Mouse (Mus musculus) embryonic stem cell, embryonic (primary cell): ENCODE results near the gene Gm10073.

Experiments
- CTCF ChIA-PET, 4 experiments: fragments of 300-600 bp in 2 of 4; fragments of 350-600 bp in 2 of 4; sonication (Branson Sonifier 250); formaldehyde crosslinking; loops; one replicate each; lab custom pipeline; 2022; ENCODE audit warnings: inconsistent platforms in 2 of 4; lab: Charles Lee
- POLR2A ChIA-PET, 4 experiments: fragments of 300-600 bp in 2 of 4; fragments of 350-600 bp in 2 of 4; sonication (Branson Sonifier 250); formaldehyde crosslinking; loops; one replicate each; lab custom pipeline; 2022; ENCODE audit warnings: antibody characterized with exemption in 4 of 4, inconsistent platforms in 1 of 4; lab: Charles Lee

The Gm10073 gene

DNA sequence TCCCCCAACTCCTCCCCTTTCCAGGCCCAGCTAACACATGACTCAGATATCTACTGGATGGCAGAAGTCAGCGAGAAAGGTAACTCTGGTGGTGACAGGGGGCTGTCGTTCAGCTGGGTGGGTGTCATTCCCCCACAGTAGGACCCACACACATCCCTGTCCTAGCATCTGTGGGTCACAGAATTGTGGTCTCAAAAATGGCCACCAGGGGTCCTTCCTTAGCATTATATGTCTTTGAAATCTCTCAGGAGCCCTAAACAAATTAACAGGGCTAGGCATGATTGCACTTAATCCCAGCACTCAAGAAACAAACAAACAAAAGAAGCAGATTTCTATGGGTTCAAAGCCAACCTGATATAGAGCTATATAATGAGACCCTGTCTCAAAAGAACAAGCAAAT lies 28.1 kb downstream of the Gm10073 start:
- POLR2A ChIA-PET: no interaction called here
- CTCF ChIA-PET: interaction anchor here in 2 of 4 experiments (0.6 to 2.2 kb wide), 4 partner anchors 9 to 11 kb away, joined by 3 to 6 read pairs (median 4); no protein-coding TSS in a partner anchor

DNA sequence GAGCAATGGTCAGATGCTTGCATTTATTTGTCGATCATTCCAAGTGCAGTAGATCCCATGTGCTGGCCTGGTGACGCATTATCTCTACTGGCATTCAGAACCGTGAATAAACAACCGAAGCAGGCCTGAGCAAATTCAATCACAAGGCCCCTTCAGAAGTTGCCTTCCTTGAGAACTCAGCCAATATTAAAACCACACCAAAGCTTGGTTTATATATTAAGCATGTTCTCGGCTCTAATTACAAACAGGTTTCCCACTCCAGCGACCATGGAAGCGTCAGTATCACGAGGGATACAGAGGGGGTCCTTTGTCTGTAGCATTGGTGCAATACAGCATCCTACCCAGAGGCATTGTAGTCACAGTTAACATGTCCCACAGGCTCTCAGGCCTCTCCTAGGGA lies 30.2 kb downstream of the Gm10073 start:
- POLR2A ChIA-PET: interaction anchor here in 1 of 4 experiments (0.6 to 2.0 kb wide), 3 partner anchors 13 to 450 kb away, joined by 3 to 5 read pairs (median 5); no protein-coding TSS in a partner anchor
- CTCF ChIA-PET: interaction anchor here in 3 of 4 experiments (0.8 to 1.6 kb wide), 4 partner anchors 11 to 385 kb away, joined by 3 to 8 read pairs (median 4); no protein-coding TSS in a partner anchor

DNA sequence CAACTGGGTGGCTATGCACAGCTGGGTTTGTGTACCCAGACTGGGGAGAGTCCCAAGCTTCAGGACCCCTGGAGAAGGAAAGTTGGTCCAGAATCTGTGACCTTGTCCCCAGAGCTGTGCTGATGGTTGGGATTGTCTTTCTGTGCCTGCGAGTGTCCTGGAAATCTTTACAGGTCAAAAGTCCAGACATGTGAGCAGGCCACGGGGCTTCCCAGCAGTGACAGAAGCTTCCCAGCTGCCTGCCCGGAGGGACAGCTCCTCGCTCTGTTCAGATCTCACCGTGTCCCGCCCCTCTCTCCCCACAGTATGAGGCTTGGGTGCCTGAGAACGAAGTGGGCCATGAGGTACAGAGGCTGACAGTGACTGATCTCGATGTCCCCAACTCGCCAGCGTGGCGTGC lies 32.3 kb downstream of the Gm10073 start:
- CTCF ChIA-PET: interaction anchor here (0.6 to 3.9 kb wide), 12 partner anchors 10 to 347 kb away, joined by 3 to 26 read pairs (median 6); no protein-coding TSS in a partner anchor
- POLR2A ChIA-PET: interaction anchor here in 3 of 4 experiments (1.0 to 2.0 kb wide), 4 partner anchors 10 to 108 kb away, joined by 3 to 11 read pairs (median 4); no protein-coding TSS in a partner anchor

- ChIA-PET CTCF (interaction anchor here in 3 of 4 experiments (0.6 to 3.9 kb wide), 7 partner anchors 9 to 108 kb away, joined by 3 to 26 read pairs (median 4); no protein-coding TSS in a partner anchor), POLR2A (interaction anchor here in 1 of 4 experiments (1.2 to 1.5 kb wide), 2 partner anchors 22 to 109 kb away, joined by 4 to 5 read pairs; no protein-coding TSS in a partner anchor)
Observed at GRCm38 (mm10) chr8:106539193-106539592, 34.1 kb downstream of the Gm10073 start.

DNA sequence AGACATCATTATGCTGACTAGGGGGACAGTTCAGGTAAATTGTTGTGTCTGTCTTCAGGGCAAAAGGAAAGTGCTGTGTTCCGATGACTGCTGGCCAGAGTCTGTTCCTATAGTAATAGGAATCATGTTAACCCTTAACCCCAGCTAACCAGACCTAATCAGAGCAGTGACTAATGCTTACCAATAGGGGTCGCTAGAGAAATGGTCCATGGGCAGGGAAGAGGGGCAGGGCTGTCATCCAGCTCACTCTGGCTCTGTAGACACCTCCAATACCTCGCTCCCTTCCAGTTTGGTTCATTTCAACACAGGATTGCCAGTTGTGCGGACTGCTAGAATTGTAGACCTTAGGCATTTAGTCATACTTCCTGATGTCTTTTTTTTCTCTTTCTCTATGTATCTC lies 37.8 kb downstream of the Gm10073 start:
- POLR2A ChIA-PET: interaction anchor here in 3 of 4 experiments (0.6 to 2.5 kb wide), 11 partner anchors 14 to 234 kb away, joined by 3 to 9 read pairs (median 3); partner anchors contain the start of genes Cdh1 (in 1 of the 3) and Cdh3 (in 1 of the 3)
- CTCF ChIA-PET: interaction anchor here (0.5 to 11.6 kb wide), 37 partner anchors 9 to 400 kb away, joined by 3 to 269 read pairs (median 5); partner anchors contain the start of genes Zfp90 (in 2 of the 4), Cdh3 (in 1 of the 4), Pla2g15 (in 1 of the 4) and Smpd3 (in 1 of the 4)

DNA sequence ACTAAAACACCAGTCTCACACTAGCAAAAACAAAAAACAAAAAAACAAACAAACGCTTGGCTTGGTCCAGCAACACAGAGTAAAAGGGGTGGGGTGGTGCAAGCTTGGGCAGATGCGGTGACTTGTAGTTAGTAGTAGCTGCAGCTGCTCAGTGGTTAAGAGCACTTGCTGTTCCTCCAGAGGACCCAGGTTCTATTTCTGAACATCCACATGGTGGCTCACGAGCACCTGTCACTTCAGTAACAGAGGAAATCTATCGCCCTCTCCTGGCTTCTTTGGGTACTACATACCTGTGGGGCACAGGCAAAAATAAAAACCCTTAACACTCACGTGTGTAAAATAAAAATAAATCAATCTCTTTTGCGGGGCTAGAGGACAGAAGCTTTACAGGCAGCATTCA lies 38.8 kb downstream of the Gm10073 start:
- POLR2A ChIA-PET: interaction anchor here in 3 of 4 experiments (0.6 to 2.5 kb wide), 7 partner anchors 13 to 132 kb away, joined by 3 to 9 read pairs (median 4); no protein-coding TSS in a partner anchor
- CTCF ChIA-PET: interaction anchor here (0.5 to 11.6 kb wide), 34 partner anchors 9 to 394 kb away, joined by 3 to 269 read pairs (median 6); partner anchors contain the start of genes Zfp90 (in 2 of the 4), Cdh3 (in 1 of the 4) and Smpd3 (in 1 of the 4)

DNA sequence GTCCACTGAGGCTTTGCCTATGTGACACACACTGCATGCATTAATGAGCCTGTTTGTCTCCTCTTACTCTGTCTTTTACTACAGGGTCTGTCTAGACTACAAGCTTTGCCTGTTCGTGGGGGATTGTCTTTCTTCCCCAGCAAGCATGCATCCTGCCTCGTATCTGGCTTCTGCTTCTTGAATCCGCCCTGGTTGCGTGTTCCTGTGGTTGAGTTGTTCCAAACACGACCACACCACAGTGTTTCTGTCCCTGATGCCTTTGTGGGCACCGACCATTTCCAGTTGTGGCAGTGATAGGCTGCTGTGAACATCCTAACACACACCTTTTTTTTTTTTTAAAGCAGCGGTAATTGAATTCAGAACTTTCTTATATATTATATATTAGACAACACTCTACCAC lies 39.6 kb downstream of the Gm10073 start:
- CTCF ChIA-PET: interaction anchor here (0.5 to 11.6 kb wide), 30 partner anchors 11 to 394 kb away, joined by 3 to 269 read pairs (median 6); partner anchors contain the start of genes Zfp90 (in 2 of the 4) and Smpd3 (in 1 of the 4)
- POLR2A ChIA-PET: interaction anchor here in 3 of 4 experiments (0.6 to 2.5 kb wide), 5 partner anchors 12 to 131 kb away, joined by 3 to 9 read pairs (median 4); no protein-coding TSS in a partner anchor

- POLR2A ChIA-PET: interaction anchor here in 3 of 4 experiments (0.6 to 6.9 kb wide), 13 partner anchors 9 to 119 kb away, joined by 3 to 40 read pairs (median 3); partner anchors contain the start of genes Cdh3 (in 1 of the 3) and Zfp90 (in 1 of the 3)
- CTCF ChIA-PET: interaction anchor here (0.6 to 11.6 kb wide), 42 partner anchors 8 to 656 kb away, joined by 3 to 269 read pairs (median 4); partner anchors contain the start of gene Zfp90 (in 3 of the 4)
Observed at GRCm38 (mm10) chr8:106530566-106530965, 42.7 kb downstream of the Gm10073 start.

DNA sequence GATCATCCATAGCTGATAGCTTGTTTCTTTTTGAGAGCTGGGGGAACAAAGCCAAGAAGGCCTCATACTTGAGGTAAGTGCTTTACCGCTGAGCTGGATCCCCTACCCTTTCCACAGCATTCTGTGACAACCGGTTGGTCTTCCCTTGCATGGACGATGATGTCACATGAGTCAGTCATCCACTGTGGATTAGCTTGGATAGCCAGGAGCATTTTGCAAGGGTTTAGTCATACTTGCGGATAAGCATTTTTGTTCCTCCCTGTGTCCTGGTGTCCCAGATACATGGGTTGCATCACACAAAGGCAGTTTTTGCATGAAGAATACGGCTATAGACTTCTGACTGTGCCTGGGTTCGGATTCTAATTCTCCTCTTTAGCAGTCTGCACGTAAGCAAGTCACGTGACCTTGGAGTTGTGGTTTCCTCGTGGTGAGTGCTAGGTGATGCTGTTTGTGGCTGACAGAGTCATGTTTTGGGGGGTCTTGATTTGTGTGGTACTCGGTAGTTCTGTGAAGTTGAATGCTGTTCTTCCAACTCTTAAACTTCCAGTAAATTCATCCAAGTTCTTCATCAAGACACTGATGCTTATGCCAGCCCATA lies 43.3 kb downstream of the Gm10073 start:
- ChIA-PET CTCF (interaction anchor here (0.6 to 11.6 kb wide), 40 partner anchors 8 to 657 kb away, joined by 3 to 269 read pairs (median 4); partner anchors contain the start of gene Zfp90 (in 3 of the 4)), POLR2A (interaction anchor here in 3 of 4 experiments (0.6 to 6.9 kb wide), 17 partner anchors 9 to 119 kb away, joined by 3 to 46 read pairs (median 3); partner anchors contain the start of genes Cdh1 (in 1 of the 3), Cdh3 (in 1 of the 3) and Zfp90 (in 1 of the 3))

GRCm38 (mm10) chr8:106528596-106529249 lies 44.5 kb downstream of the Gm10073 start:
- CTCF ChIA-PET: interaction anchor here (0.5 to 11.6 kb wide), 19 partner anchors 10 to 154 kb away, joined by 3 to 269 read pairs (median 6); partner anchors contain the start of gene Zfp90 (in 2 of the 4)
- POLR2A ChIA-PET: interaction anchor here in 3 of 4 experiments (0.6 to 6.9 kb wide), 20 partner anchors 8 to 117 kb away, joined by 3 to 46 read pairs (median 4); partner anchors contain the start of genes Cdh3 (in 2 of the 3), Zfp90 (in 2 of the 3) and Cdh1 (in 1 of the 3)

GRCm38 (mm10) chr8:106527241-106528036 lies 45.8 kb downstream of the Gm10073 start:
- ChIA-PET POLR2A (interaction anchor here in 3 of 4 experiments (0.6 to 6.9 kb wide), 19 partner anchors 10 to 126 kb away, joined by 3 to 46 read pairs (median 7); partner anchors contain the start of genes Cdh3 (in 3 of the 3) and Zfp90 (in 1 of the 3)), CTCF (interaction anchor here (0.5 to 11.6 kb wide), 49 partner anchors 9 to 1033 kb away, joined by 3 to 269 read pairs (median 4); partner anchors contain the start of genes Cdh3 (in 3 of the 4) and Zfp90 (in 3 of the 4))

- ChIA-PET CTCF (interaction anchor here (0.5 to 11.6 kb wide), 28 partner anchors 10 to 313 kb away, joined by 3 to 269 read pairs (median 8); partner anchors contain the start of genes Cdh3 (in 2 of the 4) and Zfp90 (in 2 of the 4)), POLR2A (interaction anchor here in 3 of 4 experiments (0.6 to 6.9 kb wide), 18 partner anchors 9 to 550 kb away, joined by 3 to 46 read pairs (median 7); partner anchors contain the start of genes Cdh3 (in 3 of the 3) and Zfp90 (in 1 of the 3))
Observed at GRCm38 (mm10) chr8:106526725-106527124, 46.5 kb downstream of the Gm10073 start.
